Mouse (Mus musculus): ENCODE measurements around the gene Adgra1. TPM values are rescaled to one million over a fixed set of nuclear protein-coding genes. Genes with fewer than 3 reads are reported as not detected.

Gene Adgra1
- polyA plus RNA-seq, 1 experiment from 2014 or later: 1.1 TPM

DNA sequence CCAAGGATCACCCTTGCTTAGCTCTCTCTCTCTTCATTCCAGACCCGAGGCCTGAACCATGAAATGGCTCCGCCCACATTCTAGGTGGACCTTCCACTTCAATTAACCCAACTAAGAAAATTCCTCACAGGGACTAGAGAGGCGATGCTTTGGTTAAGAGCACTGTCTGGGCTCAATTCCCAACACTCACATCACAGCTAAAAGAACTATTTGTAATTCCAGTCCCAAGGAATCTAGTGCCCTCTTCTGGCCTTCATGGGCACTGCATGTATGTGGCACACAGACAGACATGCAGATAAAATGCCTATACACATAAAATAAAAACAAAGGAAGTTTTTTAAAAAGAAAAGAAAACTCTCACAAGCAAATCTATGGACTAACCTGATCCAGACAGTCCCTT lies 27.4 kb downstream of the Adgra1 start:
- no peaks in the 10 kb centered on the region for H3K36me3 ChIP-seq (replicated peaks)
- H3K4me1 ChIP-seq: no peaks in the 10 kb centered on the region
- 36% methylated on average over 3 of the region's 3 CpGs for WGBS
- H3K27me3 ChIP-seq (ENCODE audit: poor library complexity, severe bottlenecking): no peaks in the 10 kb centered on the region
- H3K27ac ChIP-seq: no peak overlapping the region
- peak; percentile 63 for DNase-seq (ENCODE audit: extremely low spot score, low spot score)
- H3K9me3 ChIP-seq: no peaks in the 10 kb centered on the region
- no peak overlapping the region for H3K4me3 ChIP-seq

DNA sequence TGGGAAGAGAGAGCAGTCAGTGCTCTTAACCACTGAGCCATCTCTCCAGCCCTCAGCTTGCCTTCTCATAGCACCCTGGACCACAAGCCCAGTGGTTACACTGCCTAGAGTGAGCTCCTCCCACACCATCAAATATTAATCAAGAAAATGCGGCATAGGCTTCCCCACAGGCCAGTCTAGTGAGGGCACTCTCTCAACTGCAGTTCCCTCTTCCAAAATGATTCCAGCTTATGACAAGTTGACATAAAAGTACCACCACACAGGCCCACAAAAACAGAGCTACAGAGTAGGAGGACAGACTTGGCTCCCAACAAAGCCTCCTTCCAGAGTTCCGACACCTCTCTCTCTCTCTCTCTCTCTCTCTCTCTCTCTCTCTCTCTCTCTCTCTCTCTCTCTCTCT lies 29.1 kb downstream of the Adgra1 start:
- no peak for DNase-seq (ENCODE audit: extremely low spot score, low spot score)
- 87% methylated on average over 2 of the region's 2 CpGs for WGBS

GRCm38 (mm10) chr7:139864253-139864652 lies 30.3 kb downstream of the Adgra1 start:
- Histone ChIP-seq H3K9me3 (no peaks in the 10 kb centered on the region), H3K4me3 (no peak overlapping the region), H3K4me1 (no peaks in the 10 kb centered on the region), H3K27me3 (ENCODE audit: poor library complexity, severe bottlenecking) (no peaks in the 10 kb centered on the region), H3K36me3 (replicated peaks) (no peaks in the 10 kb centered on the region), H3K27ac (no peak overlapping the region)
- 65% methylated on average over 2 of the region's 2 CpGs for WGBS
- DNase-seq (ENCODE audit: extremely low spot score, low spot score): no peak

More for the DNA sequence above, 29.1 kb downstream of the Adgra1 start:
- Histone ChIP-seq H3K27ac (no peak overlapping the region), H3K27me3 (ENCODE audit: poor library complexity, severe bottlenecking) (no peaks in the 10 kb centered on the region), H3K9me3 (no peaks in the 10 kb centered on the region), H3K4me3 (no peak overlapping the region), H3K36me3 (replicated peaks) (no peaks in the 10 kb centered on the region), H3K4me1 (no peaks in the 10 kb centered on the region)

GRCm38 (mm10) chr7:139864871-139865270 lies 30.9 kb downstream of the Adgra1 start:
- WGBS: 94% methylated on average over 1 of the region's 1 CpGs
- no peak overlapping the region for H3K27ac ChIP-seq
- H3K36me3 ChIP-seq (replicated peaks): no peaks in the 10 kb centered on the region
- no peaks in the 10 kb centered on the region for H3K4me1 ChIP-seq
- H3K4me3 ChIP-seq: no peak overlapping the region
- H3K9me3 ChIP-seq: no peaks in the 10 kb centered on the region
- no peaks in the 10 kb centered on the region for H3K27me3 ChIP-seq (ENCODE audit: poor library complexity, severe bottlenecking)
- no peak for DNase-seq (ENCODE audit: extremely low spot score, low spot score)

- Histone ChIP-seq H3K4me1 (no peaks in the 10 kb centered on the region), H3K4me3 (no peak overlapping the region), H3K36me3 (replicated peaks) (no peaks in the 10 kb centered on the region), H3K27ac (no peak overlapping the region), H3K27me3 (ENCODE audit: poor library complexity, severe bottlenecking) (no peaks in the 10 kb centered on the region), H3K9me3 (no peaks in the 10 kb centered on the region)
- DNase-seq (ENCODE audit: extremely low spot score, low spot score): no peak
- WGBS: 93% methylated on average over 5 of the region's 5 CpGs
These were observed 37.0 kb downstream of the Adgra1 start for GRCm38 (mm10) chr7:139871014-139871413.

DNA sequence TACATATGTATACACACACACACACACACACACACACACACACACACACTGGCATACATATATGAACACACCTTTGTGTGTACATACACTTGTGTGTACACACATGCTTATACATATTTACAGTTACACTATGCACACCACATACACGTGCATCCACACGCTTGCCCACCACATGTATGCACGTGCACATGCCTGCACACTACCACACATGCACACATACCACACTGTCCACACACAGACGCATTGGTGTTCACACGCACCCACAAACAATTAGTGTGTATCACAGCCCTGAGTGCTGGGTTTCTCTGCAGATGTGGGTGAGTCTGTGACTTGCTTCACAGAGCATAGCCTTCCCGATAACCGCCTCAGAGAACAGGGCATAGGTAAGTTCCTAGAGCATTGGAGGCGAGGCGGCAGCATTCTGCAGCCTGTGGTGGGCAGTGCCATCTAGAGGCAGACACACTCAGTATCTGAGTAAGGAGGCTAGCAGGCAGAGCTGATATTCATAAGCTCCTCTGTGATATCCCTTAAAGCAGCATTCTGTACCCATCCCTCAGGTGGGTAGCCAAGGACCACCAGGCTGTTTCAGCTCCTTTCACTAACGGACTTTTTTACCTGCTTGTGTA lies 43.3 kb downstream of the Adgra1 start:
- no peaks in the 10 kb centered on the region for H3K27me3 ChIP-seq (ENCODE audit: poor library complexity, severe bottlenecking)
- no peak overlapping the region for H3K4me3 ChIP-seq
- no peak overlapping the region for H3K27ac ChIP-seq
- H3K4me1 ChIP-seq: no peaks in the 10 kb centered on the region
- H3K9me3 ChIP-seq: no peaks in the 10 kb centered on the region
- no peak for DNase-seq (ENCODE audit: extremely low spot score, low spot score)
- WGBS: 72% methylated on average over 10 of the region's 10 CpGs
- no peaks in the 10 kb centered on the region for H3K36me3 ChIP-seq (replicated peaks)

GRCm38 (mm10) chr7:139878122-139878521 lies 44.1 kb downstream of the Adgra1 start:
- Histone ChIP-seq H3K36me3 (replicated peaks) (no peaks in the 10 kb centered on the region), H3K27ac (no peak overlapping the region), H3K4me1 (no peaks in the 10 kb centered on the region), H3K27me3 (ENCODE audit: poor library complexity, severe bottlenecking) (no peaks in the 10 kb centered on the region), H3K4me3 (no peak overlapping the region), H3K9me3 (no peaks in the 10 kb centered on the region)
- 92% methylated on average over 5 of the region's 5 CpGs for WGBS
- DNase-seq (ENCODE audit: extremely low spot score, low spot score): no peak

DNA sequence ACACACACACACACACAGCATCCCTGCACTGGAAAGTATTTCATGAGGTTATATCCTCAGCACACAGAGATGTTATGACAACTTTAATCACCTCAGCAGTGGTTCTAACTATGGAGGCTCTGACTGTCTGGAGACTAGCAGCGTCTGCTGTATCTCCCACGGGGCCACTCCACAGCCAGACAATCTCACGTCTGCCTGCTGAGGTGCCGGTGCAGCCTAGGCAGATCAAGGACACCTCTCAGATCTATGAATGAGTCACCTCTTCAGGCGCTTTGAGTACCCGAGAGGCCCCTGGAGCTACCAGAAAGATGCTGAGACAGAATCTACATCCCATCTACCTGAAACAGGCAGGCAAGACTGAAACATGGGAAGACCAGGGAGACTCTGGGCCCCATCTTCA lies 44.6 kb downstream of the Adgra1 start:
- no peaks in the 10 kb centered on the region for H3K4me1 ChIP-seq
- H3K27me3 ChIP-seq (ENCODE audit: poor library complexity, severe bottlenecking): no peaks in the 10 kb centered on the region
- no peaks in the 10 kb centered on the region for H3K9me3 ChIP-seq
- H3K4me3 ChIP-seq: no peak overlapping the region
- 86% methylated on average over 6 of the region's 6 CpGs for WGBS
- H3K27ac ChIP-seq: no peak overlapping the region
- no peaks in the 10 kb centered on the region for H3K36me3 ChIP-seq (replicated peaks)
- no peak for DNase-seq (ENCODE audit: extremely low spot score, low spot score)

- no peak for DNase-seq (ENCODE audit: extremely low spot score, low spot score)
- 68% methylated on average over 4 of the region's 4 CpGs for WGBS
These were observed 49.6 kb downstream of the Adgra1 start for GRCm38 (mm10) chr7:139883545-139883944.

DNA sequence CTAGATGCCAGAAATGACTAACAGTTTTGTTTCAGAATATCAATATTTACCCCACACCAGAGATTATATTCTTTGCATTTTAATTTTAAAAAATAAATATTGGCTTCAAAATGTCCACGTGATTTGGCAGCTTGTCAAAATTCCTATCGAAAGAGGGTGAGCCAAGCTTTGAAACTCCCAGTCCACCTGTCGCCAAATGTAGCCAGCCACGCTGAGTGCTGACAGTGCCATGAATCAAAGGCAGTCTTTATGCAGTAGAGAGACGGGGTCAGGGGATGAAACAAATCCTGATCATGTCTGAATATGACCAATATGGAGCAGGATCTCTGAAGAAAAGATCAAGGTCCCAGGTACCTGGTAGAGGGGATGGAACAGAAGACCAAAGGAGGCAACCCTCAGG lies 57.8 kb downstream of the Adgra1 start:
- H3K9me3 ChIP-seq: no peaks in the 10 kb centered on the region
- H3K4me1 ChIP-seq: peaks cover 12% of the 10 kb centered on the region
- H3K36me3 ChIP-seq (replicated peaks): no peaks in the 10 kb centered on the region
- H3K4me3 ChIP-seq: no peak overlapping the region
- DNase-seq (ENCODE audit: extremely low spot score, low spot score): no peak
- WGBS: 87% methylated on average over 5 of the region's 5 CpGs
- peaks cover 54% of the 10 kb centered on the region for H3K27me3 ChIP-seq (ENCODE audit: poor library complexity, severe bottlenecking)
- H3K27ac ChIP-seq: no peak overlapping the region

More at GRCm38 (mm10) chr7:139883545-139883944, 49.6 kb downstream of the Adgra1 start:
- H3K36me3 ChIP-seq (replicated peaks): no peaks in the 10 kb centered on the region
- H3K9me3 ChIP-seq: no peaks in the 10 kb centered on the region
- no peak overlapping the region for H3K4me3 ChIP-seq
- no peaks in the 10 kb centered on the region for H3K4me1 ChIP-seq
- H3K27ac ChIP-seq: no peak overlapping the region
- no peaks in the 10 kb centered on the region for H3K27me3 ChIP-seq (ENCODE audit: poor library complexity, severe bottlenecking)

GRCm38 (mm10) chr7:139894655-139895557 lies 60.9 kb downstream of the Adgra1 start, which contains the start of gene Kndc1:
Gene Kndc1 (plus strand): TSS chr7:139894696.
- Histone ChIP-seq H3K27ac (peak within 1 kb of the TSS; percentile 0; the same call in 1 of the 2 replicates), H3K27me3 (ENCODE audit: poor library complexity, severe bottlenecking) (peaks cover 83% of the 10 kb centered on the region), H3K4me3 (peak within 1 kb of the TSS; percentile 60), H3K9me3 (no peaks in the 10 kb centered on the region), H3K4me1 (peaks cover 12% of the 10 kb centered on the region), H3K36me3 (replicated peaks) (no peaks in the 10 kb centered on the region)
- peak; percentile 29 for DNase-seq (ENCODE audit: extremely low spot score, low spot score)
- WGBS: under 1% methylated on average over 50 of the region's 50 CpGs

- Histone ChIP-seq H3K27ac (no peak overlapping the region), H3K36me3 (replicated peaks) (no peaks in the 10 kb centered on the region), H3K4me1 (peaks cover 12% of the 10 kb centered on the region), H3K27me3 (ENCODE audit: poor library complexity, severe bottlenecking) (peaks cover 87% of the 10 kb centered on the region), H3K9me3 (no peaks in the 10 kb centered on the region), H3K4me3 (no peak overlapping the region)
- DNase-seq (ENCODE audit: extremely low spot score, low spot score): no peak
- WGBS: 87% methylated on average over 7 of the region's 7 CpGs
These were observed 62.3 kb downstream of the Adgra1 start for GRCm38 (mm10) chr7:139896271-139896670.

DNA sequence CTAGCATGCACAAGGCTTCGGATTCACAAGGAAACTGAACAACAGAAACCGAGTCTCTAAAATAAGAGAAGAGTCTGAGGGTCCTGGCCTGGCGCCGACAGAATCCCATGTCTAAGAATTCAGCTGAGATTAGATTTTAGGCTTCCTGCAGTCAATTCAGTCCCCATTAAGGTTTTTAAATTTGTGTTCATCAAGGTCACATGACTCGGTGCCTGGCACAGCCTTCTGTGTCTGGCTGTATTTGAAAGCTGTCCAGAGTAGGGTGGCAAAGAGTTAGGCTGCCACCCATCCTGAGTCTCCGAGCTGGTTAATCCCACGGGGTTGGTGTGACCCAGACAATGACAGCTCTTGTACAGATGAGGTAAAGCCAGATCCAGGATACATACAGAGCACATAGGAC lies 62.8 kb downstream of the Adgra1 start:
- Histone ChIP-seq H3K27me3 (ENCODE audit: poor library complexity, severe bottlenecking) (peaks cover 90% of the 10 kb centered on the region), H3K36me3 (replicated peaks) (no peaks in the 10 kb centered on the region), H3K4me3 (no peak overlapping the region), H3K4me1 (peaks cover 12% of the 10 kb centered on the region), H3K27ac (no peak overlapping the region), H3K9me3 (no peaks in the 10 kb centered on the region)
- 91% methylated on average over 7 of the region's 7 CpGs for WGBS
- DNase-seq (ENCODE audit: extremely low spot score, low spot score): no peak
